Mouse (Mus musculus) midbrain, embryonic 10.5 days (tissue): ENCODE data around the gene Prl6a1. TPM values are rescaled to one million over a fixed set of nuclear protein-coding genes. Genes with fewer than 3 reads are reported as not detected.

Source experiments
- DNase-seq: peaks from one replicate; pipeline ENCODE4 v3.0.0-alpha.2; 2017; ENCODE audit warnings: low spot score
- H3K27ac ChIP-seq: fragments of 300-500 bp; sonication (generic); replicated peaks from 2 replicates; pipeline ENCODE4 v1.5.1; 2016; ENCODE audit warnings: mild to moderate bottlenecking
- H3K27me3 ChIP-seq: fragments of 300-500 bp; sonication (generic); 2 replicates; pipeline ENCODE4 v1.6.1; 2016; ENCODE audit warnings: low read depth, mild to moderate bottlenecking; ENCODE audit not compliant: poor library complexity, severe bottlenecking
- H3K36me3 ChIP-seq: fragments of 300-500 bp; sonication (generic); 2 replicates; pipeline ENCODE4 v1.6.1; 2016; ENCODE audit warnings: mild to moderate bottlenecking, moderate library complexity
- H3K4me1 ChIP-seq: fragments of 300-500 bp; sonication (generic); 2 replicates; pipeline ENCODE4 v1.6.1; 2016
- H3K4me3 ChIP-seq: fragments of 300-500 bp; sonication (generic); 2 replicates; pipeline ENCODE4 v1.5.1; 2016; ENCODE audit warnings: mild to moderate bottlenecking, moderate library complexity
- H3K9me3 ChIP-seq: fragments of 300-500 bp; sonication (generic); replicated peaks from 2 replicates; pipeline ENCODE4 v1.6.1; 2016; ENCODE audit warnings: mild to moderate bottlenecking
- WGBS: fragments of 180-500 bp; shearing (Covaris S2); methylation state at CpG from one replicate; pipeline ENCODE4 v1.1.7; 2016; 5-methylcytosine and 5-hydroxymethylcytosine counted together
- polyA plus RNA-seq: library from polyadenylated mRNA; unstranded; fragments of >200 nt; fragmentation: Nextera tagmentation; extraction: Ambion mirVana; gene quantifications from 2 replicates; pipeline ENCODE4 v1.2.1, GENCODE M21; 2016

Prl6a1 gene
- polyA plus RNA-seq = not detected in 2 replicates

- WGBS = 89% methylated on average over 7 of the region's 7 CpGs
- Histone ChIP-seq H3K9me3 (no peaks in the 10 kb centered on the region), H3K4me1 (no peaks in the 10 kb centered on the region), H3K4me3 (no peak within 1 kb of the TSS), H3K36me3 (no peaks in the 10 kb centered on the region), H3K27ac (no peak within 1 kb of the TSS), H3K27me3 (no peaks in the 10 kb centered on the region)
- DNase-seq = no peak
Measured at GRCm38 (mm10) chr13:27312334-27313225, at the start of gene Prl6a1. Gene Prl6a1 (plus strand): TSS chr13:27312627.

- no peak for DNase-seq
- WGBS = 55% methylated on average over 1 of the region's 1 CpGs
- Histone ChIP-seq H3K27me3 (no peaks in the 10 kb centered on the region), H3K4me3 (no peak overlapping the region), H3K9me3 (no peaks in the 10 kb centered on the region), H3K27ac (no peak overlapping the region), H3K4me1 (peaks cover 6% of the 10 kb centered on the region), H3K36me3 (no peaks in the 10 kb centered on the region)
Measured at GRCm38 (mm10) chr13:27334989-27335388, 22.6 kb downstream of the Prl6a1 start.

DNA sequence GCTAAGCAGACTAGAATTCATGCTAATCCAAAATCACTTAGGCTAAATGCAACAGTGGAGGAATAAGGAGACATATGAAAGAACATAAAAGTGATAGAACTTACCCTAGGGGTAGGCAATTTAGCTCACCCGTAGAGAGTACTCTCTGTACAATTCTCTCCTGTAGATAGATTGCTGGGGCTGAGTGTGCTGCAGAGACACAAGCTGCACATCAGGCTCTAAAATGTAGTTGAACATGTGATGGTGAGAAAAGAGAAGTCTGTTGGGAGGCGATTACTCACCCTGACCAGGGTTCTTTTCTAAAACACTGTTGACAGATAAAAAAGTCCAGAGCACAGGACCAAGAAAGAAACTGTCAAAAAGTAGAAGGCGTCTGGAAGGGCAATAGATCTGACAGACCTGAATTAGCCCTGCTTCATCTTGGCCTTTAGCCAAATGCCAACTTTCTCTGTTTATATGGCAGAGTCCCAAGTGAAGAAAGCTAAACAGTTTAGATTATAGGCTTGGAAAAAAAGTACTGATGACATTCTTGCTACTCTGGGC is 30.4 kb downstream of the Prl6a1 start:
- Histone ChIP-seq H3K36me3 (no peaks in the 10 kb centered on the region), H3K9me3 (no peaks in the 10 kb centered on the region), H3K4me1 (no peaks in the 10 kb centered on the region), H3K4me3 (no peak overlapping the region), H3K27me3 (no peaks in the 10 kb centered on the region), H3K27ac (no peak overlapping the region)
- no peak for DNase-seq
- WGBS = 88% methylated on average over 3 of the region's 3 CpGs

DNA sequence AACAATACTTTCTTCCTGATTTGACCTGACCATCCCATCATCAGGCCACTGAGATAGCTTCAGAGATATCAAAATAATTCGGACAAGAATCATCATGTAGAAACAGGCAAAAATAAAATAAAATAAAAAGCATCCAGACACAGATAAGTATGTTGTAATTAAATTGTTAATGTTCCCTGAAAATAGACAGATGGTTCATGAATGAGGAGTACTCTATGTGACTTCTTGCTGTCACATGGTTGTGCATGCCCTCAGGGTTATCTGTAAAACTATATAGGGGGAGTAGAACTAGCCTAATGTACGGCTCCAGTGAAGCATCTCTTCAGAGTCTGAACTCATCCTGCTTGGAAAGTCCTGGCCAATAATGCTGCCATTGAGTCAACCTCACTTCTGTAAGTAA is 32.9 kb downstream of the Prl6a1 start, which contains the start of gene Prl8a2:
Gene Prl8a2, plus strand, starts transcription at position 301 of the 400 bp plus-strand sequence.
- Histone ChIP-seq H3K27me3 (no peaks in the 10 kb centered on the region), H3K4me1 (no peaks in the 10 kb centered on the region), H3K4me3 (no peak within 1 kb of the TSS), H3K9me3 (no peaks in the 10 kb centered on the region), H3K36me3 (no peaks in the 10 kb centered on the region), H3K27ac (no peak within 1 kb of the TSS)
- DNase-seq = no peak
- WGBS = 82% methylated on average over 2 of the region's 2 CpGs

Other genes starting within 250 kb of the Prl6a1 start
- not detected in 2 replicates for gene Prl3d1, start 218.4 kb upstream of the Prl6a1 start, polyA plus RNA-seq
- not detected in 2 replicates for gene Prl3d2, start 190.9 kb upstream of the Prl6a1 start, polyA plus RNA-seq
- not detected in 2 replicates for gene Prl3d3, start 155.8 kb upstream of the Prl6a1 start, polyA plus RNA-seq
- gene Prl3c1, start 116.0 kb upstream of the Prl6a1 start, polyA plus RNA-seq = not detected in 2 replicates
- 0.62 and 1.6 TPM in 2 replicates for gene Prl3b1, start 70.8 kb upstream of the Prl6a1 start, polyA plus RNA-seq
- not detected in 2 replicates for gene Prl3a1, start 53.2 kb upstream of the Prl6a1 start, polyA plus RNA-seq
- not detected in 2 replicates for gene Prl8a2, start 33.0 kb downstream of the Prl6a1 start, polyA plus RNA-seq
- not detected in 2 replicates for gene Prl2b1, start 78.2 kb downstream of the Prl6a1 start, polyA plus RNA-seq
- gene Prl8a6, start 126.1 kb downstream of the Prl6a1 start, polyA plus RNA-seq = not detected in 2 replicates
- gene Prl8a8, start 200.6 kb downstream of the Prl6a1 start, polyA plus RNA-seq = not detected in 2 replicates